Mouse (Mus musculus): ENCODE measurements around the gene Ptger4. TPM values are rescaled to one million over a fixed set of nuclear protein-coding genes. Genes with fewer than 3 reads are reported as not detected.

The Ptger4 gene
- polyA plus RNA-seq, 1 experiment = 1.3 TPM

- TF ChIP-seq FLI1 (IDR thresholded peaks at IDR 0.05; ENCODE audit: low read length) (no peak), GATA1 (IDR thresholded peaks at IDR 0.05; ENCODE audit: borderline replicate concordance, low read length) (no peak)
- H3K27me3 ChIP-seq (replicated peaks) = no peaks in the 10 kb centered on the region
- H3K9me3 ChIP-seq = no peaks in the 10 kb centered on the region
- H3K36me3 ChIP-seq (replicated peaks; ENCODE audit: low read length) = peaks cover 36% of the 10 kb centered on the region
- H3K4me3 ChIP-seq (replicated peaks) = peak overlapping the region; percentile 99
- H3K4me1 ChIP-seq = peaks cover 54% of the 10 kb centered on the region
These were observed 59.2 kb downstream of the Ptger4 start for GRCm38 (mm10) chr15:5184668-5185330.

- Histone ChIP-seq H3K36me3 (replicated peaks; ENCODE audit: low read length) (peaks cover 78% of the 10 kb centered on the region), H3K27me3 (replicated peaks) (no peaks in the 10 kb centered on the region), H3K9me3 (no peaks in the 10 kb centered on the region), H3K4me1 (peaks cover 26% of the 10 kb centered on the region), H3K4me3 (replicated peaks) (peak overlapping the region; percentile 85)
- TF ChIP-seq FLI1 (IDR thresholded peaks at IDR 0.05; ENCODE audit: low read length) (no peak), GATA1 (IDR thresholded peaks at IDR 0.05; ENCODE audit: borderline replicate concordance, low read length) (no peak)
These were observed 70.7 kb downstream of the Ptger4 start for GRCm38 (mm10) chr15:5173217-5173820.

GRCm38 (mm10) chr15:5165121-5165773 lies 78.7 kb downstream of the Ptger4 start:
- no peak for TF ChIP-seq GATA1 (IDR thresholded peaks at IDR 0.05; ENCODE audit: borderline replicate concordance, low read length)
- no peak for TF ChIP-seq FLI1 (IDR thresholded peaks at IDR 0.05; ENCODE audit: low read length)
- peaks cover 4% of the 10 kb centered on the region for H3K4me1 ChIP-seq

GRCm38 (mm10) chr15:5158827-5159226 lies 85.2 kb downstream of the Ptger4 start:
- Histone ChIP-seq H3K4me1 (peaks cover 49% of the 10 kb centered on the region), H3K36me3 (replicated peaks; ENCODE audit: low read length) (peaks cover 39% of the 10 kb centered on the region), H3K27me3 (replicated peaks) (no peaks in the 10 kb centered on the region), H3K9me3 (no peaks in the 10 kb centered on the region), H3K4me3 (replicated peaks) (no peak overlapping the region)
- TF ChIP-seq GATA1 (IDR thresholded peaks at IDR 0.05; ENCODE audit: borderline replicate concordance, low read length) (no peak), FLI1 (IDR thresholded peaks at IDR 0.05; ENCODE audit: low read length) (no peak)

More at GRCm38 (mm10) chr15:5165121-5165773, 78.7 kb downstream of the Ptger4 start:
- peaks cover 75% of the 10 kb centered on the region for H3K36me3 ChIP-seq (replicated peaks; ENCODE audit: low read length)
- H3K4me3 ChIP-seq (replicated peaks) = no peak overlapping the region
- no peaks in the 10 kb centered on the region for H3K9me3 ChIP-seq
- no peaks in the 10 kb centered on the region for H3K27me3 ChIP-seq (replicated peaks)

- Histone ChIP-seq H3K4me1 (peaks cover 52% of the 10 kb centered on the region), H3K27me3 (replicated peaks) (no peaks in the 10 kb centered on the region), H3K36me3 (replicated peaks; ENCODE audit: low read length) (peaks cover 29% of the 10 kb centered on the region), H3K4me3 (replicated peaks) (no peak overlapping the region), H3K9me3 (no peaks in the 10 kb centered on the region)
- no peak for TF ChIP-seq GATA1 (IDR thresholded peaks at IDR 0.05; ENCODE audit: borderline replicate concordance, low read length)
- no peak for TF ChIP-seq FLI1 (IDR thresholded peaks at IDR 0.05; ENCODE audit: low read length)
These were observed 86.6 kb downstream of the Ptger4 start for GRCm38 (mm10) chr15:5157386-5157785.

Other genes starting within 250 kb of the Ptger4 start
- not detected in 2 replicates for gene C7, start 180.4 kb downstream of the Ptger4 start, polyA plus RNA-seq (2012; ENCODE audit: insufficient read depth, low replicate concordance)
- 0.09 TPM in 1 of 2 replicates, not detected in the other for gene Card6, start 135.6 kb downstream of the Ptger4 start, polyA plus RNA-seq (2012; ENCODE audit: insufficient read depth, low replicate concordance)
- gene Rpl37, start 127.5 kb downstream of the Ptger4 start, polyA plus RNA-seq (2012; ENCODE audit: insufficient read depth, low replicate concordance) = 7.1 and 79.8 TPM in 2 replicates
- 0.47 and 0.93 TPM in 2 replicates for gene Prkaa1, start 100.3 kb downstream of the Ptger4 start, polyA plus RNA-seq (2012; ENCODE audit: insufficient read depth, low replicate concordance)
- gene Ttc33, start 58.7 kb downstream of the Ptger4 start, polyA plus RNA-seq (2012; ENCODE audit: insufficient read depth, low replicate concordance) = 18.4 TPM in 1 of 2 replicates, not detected in the other